Mouse (Mus musculus) E14TG2a.4 (cell line): Measurements from ENCODE around the gene Myoz2.

Source experiments
- H3K27me3 ChIP-seq: 2 replicates; pipeline ENCODE4 v1.6.1; 2014; ENCODE audit warnings: low read length, control low read depth; ENCODE audit not compliant: insufficient read depth
- H3K36me3 ChIP-seq: 2 replicates; pipeline ENCODE4 v1.6.1; 2014; ENCODE audit warnings: low read length, control low read depth; ENCODE audit not compliant: insufficient read depth
- H3K4me1 ChIP-seq: replicated peaks from 2 replicates; pipeline ENCODE4 v1.6.1; 2014; ENCODE audit warnings: low read depth, low read length, control low read depth
- H3K4me3 ChIP-seq: replicated peaks from 2 replicates; pipeline ENCODE4 v1.5.1; 2014; ENCODE audit warnings: mild to moderate bottlenecking, low read length
- H3K9me3 ChIP-seq: 2 replicates; pipeline ENCODE4 v1.6.1; 2014; ENCODE audit warnings: low read length, control low read depth
- CTCF ChIP-seq: conservative IDR thresholded peaks from 2 replicates; pipeline ENCODE4 v1.5.1; 2014; ENCODE audit warnings: low read length
- NANOG ChIP-seq: IDR thresholded peaks from 2 replicates; pipeline ENCODE4 v1.6.1; 2014; ENCODE audit warnings: borderline replicate concordance, low read length, mixed read lengths
- POU5F1 ChIP-seq: IDR thresholded peaks from 2 replicates; pipeline ENCODE4 v1.6.1; 2014; ENCODE audit warnings: low read length, borderline replicate concordance

The Myoz2 gene

GRCm38 (mm10) chr3:123034752-123035151 is at the start of gene Myoz2:
Gene Myoz2 (minus strand): TSS chr3:123035015.
- H3K36me3 ChIP-seq = no peaks in the 10 kb centered on the region
- TF ChIP-seq CTCF = no peak
- TF ChIP-seq NANOG = no peak
- no peak for TF ChIP-seq POU5F1
- H3K9me3 ChIP-seq = no peaks in the 10 kb centered on the region
- no peak within 1 kb of the TSS for H3K4me3 ChIP-seq
- H3K27me3 ChIP-seq = no peaks in the 10 kb centered on the region
- no peaks in the 10 kb centered on the region for H3K4me1 ChIP-seq

- H3K36me3 ChIP-seq = no peaks in the 10 kb centered on the region
- no peak for TF ChIP-seq POU5F1
- TF ChIP-seq CTCF = no peak
- TF ChIP-seq NANOG = no peak
Observed at GRCm38 (mm10) chr3:123081665-123082064, 46.9 kb upstream of the Myoz2 start.

GRCm38 (mm10) chr3:123080943-123081342 is 46.1 kb upstream of the Myoz2 start:
- TF ChIP-seq POU5F1 (no peak), NANOG (no peak), CTCF (no peak)
- H3K36me3 ChIP-seq = no peaks in the 10 kb centered on the region
- H3K4me3 ChIP-seq = no peak overlapping the region
- peaks cover 5% of the 10 kb centered on the region; the same call in 1 of the 2 replicates for H3K9me3 ChIP-seq
- peaks cover 16% of the 10 kb centered on the region for H3K4me1 ChIP-seq
- no peaks in the 10 kb centered on the region for H3K27me3 ChIP-seq

More at GRCm38 (mm10) chr3:123081665-123082064, 46.9 kb upstream of the Myoz2 start:
- no peak overlapping the region for H3K4me3 ChIP-seq
- H3K4me1 ChIP-seq = peaks cover 19% of the 10 kb centered on the region
- H3K27me3 ChIP-seq = no peaks in the 10 kb centered on the region
- H3K9me3 ChIP-seq = peaks cover 5% of the 10 kb centered on the region; the same call in 1 of the 2 replicates

- H3K36me3 ChIP-seq = no peaks in the 10 kb centered on the region
- peaks cover 11% of the 10 kb centered on the region for H3K4me1 ChIP-seq
- TF ChIP-seq POU5F1 (no peak), CTCF (no peak), NANOG (no peak)
- peaks cover 5% of the 10 kb centered on the region; the same call in 1 of the 2 replicates for H3K9me3 ChIP-seq
- H3K4me3 ChIP-seq = no peak overlapping the region
- no peaks in the 10 kb centered on the region for H3K27me3 ChIP-seq
Observed at GRCm38 (mm10) chr3:123080017-123080725, 45.4 kb upstream of the Myoz2 start.

GRCm38 (mm10) chr3:123075759-123076158 is 40.9 kb upstream of the Myoz2 start:
- peaks cover 34% of the 10 kb centered on the region for H3K4me1 ChIP-seq
- H3K9me3 ChIP-seq = peaks cover 5% of the 10 kb centered on the region; the same call in 1 of the 2 replicates
- no peak for TF ChIP-seq POU5F1
- no peak for TF ChIP-seq CTCF
- TF ChIP-seq NANOG = no peak
- no peak overlapping the region for H3K4me3 ChIP-seq
- H3K36me3 ChIP-seq = no peaks in the 10 kb centered on the region
- H3K27me3 ChIP-seq = no peaks in the 10 kb centered on the region

- Histone ChIP-seq H3K27me3 (no peaks in the 10 kb centered on the region), H3K36me3 (no peaks in the 10 kb centered on the region), H3K4me3 (no peak overlapping the region), H3K9me3 (peaks cover 5% of the 10 kb centered on the region; the same call in 1 of the 2 replicates), H3K4me1 (peaks cover 36% of the 10 kb centered on the region)
- TF ChIP-seq POU5F1 = no peak
- no peak for TF ChIP-seq CTCF
- no peak for TF ChIP-seq NANOG
Observed at GRCm38 (mm10) chr3:123075034-123075433, 40.2 kb upstream of the Myoz2 start.

- peaks cover 5% of the 10 kb centered on the region; the same call in 1 of the 2 replicates for H3K9me3 ChIP-seq
- TF ChIP-seq NANOG (no peak), POU5F1 (no peak), CTCF (no peak)
Observed at GRCm38 (mm10) chr3:123073351-123073750, 38.5 kb upstream of the Myoz2 start.

GRCm38 (mm10) chr3:123072472-123072871 is 37.7 kb upstream of the Myoz2 start:
- no peaks in the 10 kb centered on the region for H3K27me3 ChIP-seq
- H3K9me3 ChIP-seq = peaks cover 5% of the 10 kb centered on the region; the same call in 1 of the 2 replicates
- no peak for TF ChIP-seq CTCF
- TF ChIP-seq NANOG = no peak
- no peak for TF ChIP-seq POU5F1
- peaks cover 31% of the 10 kb centered on the region for H3K4me1 ChIP-seq
- no peak overlapping the region for H3K4me3 ChIP-seq
- H3K36me3 ChIP-seq = no peaks in the 10 kb centered on the region

More at GRCm38 (mm10) chr3:123073351-123073750, 38.5 kb upstream of the Myoz2 start:
- H3K36me3 ChIP-seq = no peaks in the 10 kb centered on the region
- peaks cover 31% of the 10 kb centered on the region for H3K4me1 ChIP-seq
- H3K27me3 ChIP-seq = no peaks in the 10 kb centered on the region
- H3K4me3 ChIP-seq = no peak overlapping the region
